Mouse (Mus musculus) macrophage (primary cell): ENCODE results near the gene Olfr1395. TPM values are rescaled to one million over a fixed set of nuclear protein-coding genes. Genes with fewer than 3 reads are reported as not detected.
A peak's percentile ranks its signal among the peaks of the same experiment; 100 is the strongest.

ENCODE experiments used
- H3K27ac ChIP-seq: fragments of 350-480 bp; formaldehyde crosslinking; 2 replicates; pipeline ENCODE4 v1.9.0; 2021
- H3K36me3 ChIP-seq: fragments of 350-480 bp; formaldehyde crosslinking; 2 replicates; pipeline ENCODE4 v1.9.0; 2021; ENCODE audit errors: inconsistent target
- H3K4me3 ChIP-seq: fragments of 350-480 bp; formaldehyde crosslinking; 2 replicates; pipeline ENCODE4 v1.9.0; 2021; ENCODE audit errors: inconsistent target
- H3K79me2 ChIP-seq: fragments of 350-480 bp; formaldehyde crosslinking; 2 replicates; pipeline ENCODE4 v1.9.0; 2021; ENCODE audit errors: inconsistent target
- WGBS: methylation state at CpG from one replicate; pipeline ENCODE4 v1.1.7; 2026; ENCODE audit warnings: inconsistent platforms; ENCODE audit not compliant: missing documents; 5-methylcytosine and 5-hydroxymethylcytosine counted together
- polyA plus RNA-seq: library from polyadenylated mRNA; stranded (reverse); fragments of 250-400 nt; gene quantifications from 3 replicates; pipeline ENCODE4 v1.2.4, GENCODE M21; 2018; ENCODE audit warnings: inconsistent platforms
- total RNA-seq, 78 experiments: library from RNA; depleted of rRNA; stranded (reverse); fragments of 250-400 nt; gene quantifications; 1 replicate in 9 of 78; 2 replicates in 24 of 78; 3 replicates in 43 of 78; 4 replicates in 2 of 78; pipeline ENCODE4 v1.2.4; 2018; ENCODE audit warnings: inconsistent platforms in 56 of 78

The Olfr1395 gene
- 1 to 10 TPM in 6 of 26 experiments, under 1 TPM in 4, not detected in 16; 0.63 to 2.4 (median 1.2) TPM for total RNA-seq (2018; cell fraction: chromatin; rRNA removed)
- under 1 TPM in 6 of 26 experiments, not detected in 20; 0.06 to 0.10 (median 0.07) TPM for total RNA-seq (2018; cell fraction: cytosol; rRNA removed)
- under 1 TPM in 8 of 26 experiments, not detected in 18; 0.15 to 0.72 (median 0.36) TPM for total RNA-seq (2018; cell fraction: nucleus; rRNA removed)
- polyA plus RNA-seq = not detected in 3 replicates

- no peak within 1 kb of the TSS for H3K27ac ChIP-seq
- 97% methylated on average over 6 of the region's 6 CpGs for WGBS
- no peak within 1 kb of the TSS for H3K4me3 ChIP-seq
- no peaks in the 10 kb centered on the region for H3K36me3 ChIP-seq
- no peaks in the 10 kb centered on the region for H3K79me2 ChIP-seq
These were observed at the start of gene Olfr1395 for GRCm38 (mm10) chr11:49141974-49142373. Gene Olfr1395, plus strand, starts transcription at chr11:49142274.

GRCm38 (mm10) chr11:49092786-49093185, 49.3 kb upstream of the Olfr1395 start:
- 20% methylated on average over 2 of the region's 2 CpGs for WGBS
- Histone ChIP-seq H3K79me2 (peaks cover 100% of the 10 kb centered on the region), H3K36me3 (peaks cover 45% of the 10 kb centered on the region), H3K27ac (peak overlapping the region; percentile 24; the same call in 1 of the 2 replicates), H3K4me3 (no peak overlapping the region)

- WGBS = 62% methylated on average over 6 of the region's 6 CpGs
- H3K4me3 ChIP-seq = no peak overlapping the region
- peaks cover 100% of the 10 kb centered on the region for H3K79me2 ChIP-seq
- H3K36me3 ChIP-seq = peaks cover 51% of the 10 kb centered on the region
- no peak overlapping the region for H3K27ac ChIP-seq
These were observed 48.0 kb upstream of the Olfr1395 start for GRCm38 (mm10) chr11:49093861-49094660.

- Histone ChIP-seq H3K27ac (no peak overlapping the region), H3K36me3 (peaks cover 51% of the 10 kb centered on the region), H3K79me2 (peaks cover 98% of the 10 kb centered on the region), H3K4me3 (no peak overlapping the region)
- 93% methylated on average over 4 of the region's 4 CpGs for WGBS
These were observed 46.7 kb upstream of the Olfr1395 start for GRCm38 (mm10) chr11:49095367-49095766.

GRCm38 (mm10) chr11:49100409-49100808, 41.7 kb upstream of the Olfr1395 start:
- peak overlapping the region; percentile 8; the same call in 1 of the 2 replicates for H3K4me3 ChIP-seq
- H3K27ac ChIP-seq = peak overlapping the region; percentile 49
- H3K36me3 ChIP-seq = peaks cover 29% of the 10 kb centered on the region
- WGBS = 75% methylated on average over 3 of the region's 3 CpGs
- H3K79me2 ChIP-seq = peaks cover 53% of the 10 kb centered on the region

GRCm38 (mm10) chr11:49101500-49101899, 40.6 kb upstream of the Olfr1395 start:
- H3K27ac ChIP-seq = peak overlapping the region; percentile 49
- 25% methylated on average over 5 of the region's 5 CpGs for WGBS
- no peak overlapping the region for H3K4me3 ChIP-seq
- H3K36me3 ChIP-seq = peaks cover 18% of the 10 kb centered on the region
- peaks cover 42% of the 10 kb centered on the region; the same call in 1 of the 2 replicates for H3K79me2 ChIP-seq

- WGBS = 27% methylated on average over 8 of the region's 8 CpGs
- H3K36me3 ChIP-seq = peaks cover 2% of the 10 kb centered on the region; the same call in 1 of the 2 replicates
- H3K79me2 ChIP-seq = peaks cover 25% of the 10 kb centered on the region; the same call in 1 of the 2 replicates
- no peak overlapping the region for H3K27ac ChIP-seq
- H3K4me3 ChIP-seq = no peak overlapping the region
These were observed 38.9 kb upstream of the Olfr1395 start for GRCm38 (mm10) chr11:49103047-49103693.

GRCm38 (mm10) chr11:49105752-49106151, 36.3 kb upstream of the Olfr1395 start:
- Histone ChIP-seq H3K79me2 (peaks cover 5% of the 10 kb centered on the region; the same call in 1 of the 2 replicates), H3K27ac (no peak overlapping the region), H3K36me3 (no peaks in the 10 kb centered on the region; the same call in 1 of the 2 replicates), H3K4me3 (no peak overlapping the region)
- 88% methylated on average over 1 of the region's 1 CpGs for whole genome bisulfite sequencing

- no peaks in the 10 kb centered on the region; the same call in 1 of the 2 replicates for H3K79me2 ChIP-seq
- H3K4me3 ChIP-seq = no peak overlapping the region
- no peak overlapping the region for H3K27ac ChIP-seq
- 75% methylated on average over 10 of the region's 10 CpGs for WGBS
- no peaks in the 10 kb centered on the region for H3K36me3 ChIP-seq
These were observed 34.2 kb upstream of the Olfr1395 start for GRCm38 (mm10) chr11:49107650-49108537.

- H3K4me3 ChIP-seq = no peak overlapping the region
- H3K36me3 ChIP-seq = no peaks in the 10 kb centered on the region
- no peak overlapping the region for H3K27ac ChIP-seq
- 27% methylated on average over 1 of the region's 1 CpGs for WGBS
- H3K79me2 ChIP-seq = no peaks in the 10 kb centered on the region; the same call in 1 of the 2 replicates
These were observed 33.2 kb upstream of the Olfr1395 start for GRCm38 (mm10) chr11:49108833-49109232.

GRCm38 (mm10) chr11:49111000-49111399, 31.1 kb upstream of the Olfr1395 start:
- Histone ChIP-seq H3K79me2 (no peaks in the 10 kb centered on the region), H3K36me3 (no peaks in the 10 kb centered on the region), H3K27ac (no peak overlapping the region), H3K4me3 (no peak overlapping the region)
- WGBS = 100% methylated on average over 1 of the region's 1 CpGs

- Histone ChIP-seq H3K4me3 (no peak overlapping the region), H3K79me2 (no peaks in the 10 kb centered on the region), H3K36me3 (no peaks in the 10 kb centered on the region), H3K27ac (no peak overlapping the region)
- WGBS = 96% methylated on average over 5 of the region's 6 CpGs
These were observed 29.4 kb upstream of the Olfr1395 start for GRCm38 (mm10) chr11:49112624-49113219.

GRCm38 (mm10) chr11:49114158-49114557, 27.9 kb upstream of the Olfr1395 start:
- no peak overlapping the region for H3K4me3 ChIP-seq
- H3K27ac ChIP-seq = no peak overlapping the region
- H3K36me3 ChIP-seq = no peaks in the 10 kb centered on the region
- no peaks in the 10 kb centered on the region for H3K79me2 ChIP-seq
- 15% methylated on average over 2 of the region's 2 CpGs for WGBS

- no peaks in the 10 kb centered on the region for H3K36me3 ChIP-seq
These were observed 27.3 kb upstream of the Olfr1395 start, which contains the start of gene Olfr1396 for GRCm38 (mm10) chr11:49114774-49115173. Gene Olfr1396, minus strand, starts transcription at chr11:49114874.

More at GRCm38 (mm10) chr11:49114774-49115173, 27.3 kb upstream of the Olfr1395 start, which contains the start of gene Olfr1396:
- Histone ChIP-seq H3K27ac (no peak within 1 kb of the TSS), H3K79me2 (no peaks in the 10 kb centered on the region), H3K4me3 (no peak within 1 kb of the TSS)
